Mouse (Mus musculus) monocyte, adult 5-6 weeks (primary cell): ENCODE measurements at regions not wholly inside any gene's neighbourhood (a gene's known extent, or its start where the extent isn't known, plus 50 kb on each side); places are given as distances from the start of the nearest gene placed in this dataset.
"Not testable (repeated sequence)": the region's sequence is repeated elsewhere in the genome, so short reads cannot be mapped to it uniquely, and the experiment has no call there.

ENCODE experiments used
- ATAC-seq: fragments of 153-309, 156-312 bp; replicated peaks from 2 replicates; pipeline ENCODE4 v1.8.0; 2017; ENCODE audit warnings: mild to moderate bottlenecking; ENCODE audit not compliant: low TSS enrichment, insufficient number of reproducible peaks, severe bottlenecking, poor library complexity, low FRiP score

DNA sequence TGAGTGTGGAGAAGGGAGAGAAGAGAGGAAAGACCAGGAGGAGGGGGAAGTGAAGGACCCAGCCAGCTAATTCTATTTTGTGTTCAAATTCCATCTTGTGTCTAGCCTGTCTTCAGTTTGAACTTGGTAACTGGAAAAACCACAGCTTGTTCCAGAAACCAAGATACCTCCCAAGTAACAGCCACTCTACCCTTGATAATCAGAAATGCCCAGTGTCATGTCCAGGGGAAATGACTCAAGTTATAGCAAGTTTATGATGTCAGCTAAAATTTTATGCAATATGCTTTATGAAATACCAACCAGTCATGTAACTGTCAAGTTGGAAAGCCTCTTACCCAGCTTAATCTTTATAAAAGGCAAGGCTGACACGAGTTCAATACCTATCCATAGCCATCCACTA lies 137.4 kb upstream of the Thpo start:
- ATAC-seq: no peak

- ATAC-seq: no peak
Measured at GRCm38 (mm10) chr16:20866771-20867170, 132.5 kb upstream of the Thpo start.

GRCm38 (mm10) chr16:20861256-20861655 lies 126.9 kb upstream of the Thpo start:
- ATAC-seq: no peak

- ATAC-seq: not testable (repeated sequence)
Measured at GRCm38 (mm10) chr16:20860606-20861005, 126.3 kb upstream of the Thpo start.

GRCm38 (mm10) chr16:20854696-20855213 lies 120.4 kb upstream of the Thpo start:
- ATAC-seq: no peak

GRCm38 (mm10) chr16:20838151-20838550 lies 103.8 kb upstream of the Thpo start:
- no peak for ATAC-seq

GRCm38 (mm10) chr16:20836866-20837265 lies 102.6 kb upstream of the Thpo start:
- no peak for ATAC-seq

GRCm38 (mm10) chr16:20833838-20834237 lies 99.5 kb upstream of the Thpo start:
- not testable (repeated sequence) for ATAC-seq

DNA sequence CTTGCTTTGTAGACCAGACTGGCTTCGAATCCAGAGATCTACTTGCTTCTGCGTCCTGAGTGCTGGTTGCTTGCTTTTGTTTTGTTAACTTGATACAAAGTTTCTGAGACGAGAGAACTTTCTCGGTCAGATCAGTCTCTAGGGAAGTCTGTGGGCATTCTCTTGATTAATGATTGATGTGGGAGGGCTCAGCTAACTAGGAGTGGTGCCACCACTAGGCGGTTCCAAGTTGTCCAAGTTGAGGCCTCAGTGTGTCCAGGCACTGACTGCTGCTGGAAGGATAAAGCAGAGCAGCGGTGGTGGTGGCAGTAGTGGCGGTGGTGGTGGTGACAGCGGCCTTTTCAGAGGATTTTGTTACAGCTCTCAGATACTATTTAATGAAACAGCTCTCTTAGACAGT lies 99.0 kb upstream of the Thpo start:
- ATAC-seq: no peak

- no peak for ATAC-seq
Measured at GRCm38 (mm10) chr16:20829732-20830435, 95.6 kb upstream of the Thpo start.

GRCm38 (mm10) chr16:20828996-20829731 lies 94.9 kb upstream of the Thpo start:
- no peak for ATAC-seq

GRCm38 (mm10) chr16:20824226-20824625 lies 89.9 kb upstream of the Thpo start:
- no peak for ATAC-seq

- no peak for ATAC-seq
Measured at GRCm38 (mm10) chr16:20820939-20821338, 86.6 kb upstream of the Thpo start.

GRCm38 (mm10) chr16:20819568-20819967 lies 85.3 kb upstream of the Thpo start:
- ATAC-seq: no peak

DNA sequence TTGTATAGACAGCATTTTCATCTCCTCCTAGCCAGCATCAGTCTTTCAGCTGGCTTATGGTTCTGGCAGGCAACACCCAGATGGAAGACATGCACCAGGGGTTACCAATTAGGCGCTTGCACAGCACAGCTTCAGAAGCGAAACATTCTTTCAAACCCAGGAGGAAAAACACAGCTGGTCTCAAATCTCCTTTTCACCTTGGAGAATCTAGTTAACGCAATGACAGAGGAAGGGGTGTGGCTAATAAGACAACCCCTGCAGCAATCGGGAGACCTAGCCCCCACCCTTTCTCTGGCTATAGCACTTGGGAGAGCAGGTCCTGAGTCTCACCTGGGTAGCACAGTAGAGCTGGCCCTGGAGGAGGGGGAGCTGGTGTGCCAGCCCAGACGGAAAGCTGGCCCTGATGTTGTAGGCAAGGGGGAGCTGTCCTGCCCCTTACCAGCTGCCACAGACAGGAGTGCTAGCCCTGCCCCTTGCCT lies 84.4 kb upstream of the Thpo start:
- no peak for ATAC-seq

GRCm38 (mm10) chr16:20814976-20815375 lies 80.7 kb upstream of the Thpo start:
- ATAC-seq: no peak

- ATAC-seq: no peak
Measured at GRCm38 (mm10) chr16:20814240-20814639, 79.9 kb upstream of the Thpo start.

DNA sequence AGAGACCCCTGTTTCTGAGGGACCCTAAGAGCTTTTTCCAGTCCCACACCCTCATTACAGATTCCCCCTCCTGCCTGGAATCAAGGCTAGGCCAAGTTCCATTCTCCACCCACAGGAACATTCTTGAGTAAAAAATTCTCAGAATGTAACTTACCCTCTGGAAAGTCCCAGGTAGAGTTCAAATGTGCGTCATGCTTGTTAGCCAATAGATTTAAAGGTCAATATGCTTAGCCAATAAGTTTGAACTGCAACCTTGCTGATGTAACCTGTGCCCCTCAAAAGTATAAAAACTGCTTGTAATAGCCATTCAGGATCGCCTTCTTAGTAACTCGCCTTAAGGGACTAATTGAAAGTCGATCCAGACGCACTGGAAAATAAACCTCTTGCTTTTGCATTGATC lies 77.7 kb upstream of the Thpo start:
- ATAC-seq: not testable (repeated sequence)

DNA sequence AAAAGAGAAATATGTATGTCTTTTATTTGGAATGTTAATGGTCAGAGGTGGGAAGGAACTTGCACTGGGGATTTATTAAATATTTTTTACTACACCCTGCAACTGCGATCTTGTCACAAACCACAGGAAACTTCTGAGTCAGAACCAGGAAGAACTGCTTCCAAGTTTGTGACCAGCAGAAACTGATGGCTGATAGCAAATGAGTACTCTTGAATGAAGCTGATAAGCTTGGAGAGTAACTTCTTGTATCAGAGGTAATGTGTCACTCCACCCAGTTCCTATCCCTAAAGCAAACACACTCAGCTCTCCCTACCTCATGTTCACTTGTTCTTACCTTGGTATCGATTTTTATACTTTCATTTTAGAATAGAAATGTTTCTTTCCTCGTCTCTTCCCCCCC lies 76.0 kb upstream of the Thpo start:
- ATAC-seq: no peak

DNA sequence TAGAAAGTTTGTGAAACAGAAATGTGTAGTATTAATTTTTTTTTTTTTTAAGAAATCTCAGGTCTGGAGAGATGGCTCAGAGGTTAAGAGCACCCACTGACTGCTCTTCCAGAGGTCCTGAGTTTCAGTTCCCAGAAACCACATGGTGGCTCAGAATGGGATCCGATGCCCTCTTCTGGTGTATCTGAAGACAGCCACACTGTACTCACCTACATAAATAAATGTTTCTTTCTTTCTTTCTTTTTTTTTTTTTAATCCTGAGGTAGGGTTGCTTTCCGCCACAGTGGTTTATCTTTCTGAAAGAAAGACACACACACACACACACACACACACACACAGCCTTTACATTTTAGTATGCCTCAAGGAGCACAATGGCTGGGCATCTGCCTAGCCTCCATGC lies 74.0 kb upstream of the Thpo start:
- no peak for ATAC-seq
